In the genomic region with DNA sequence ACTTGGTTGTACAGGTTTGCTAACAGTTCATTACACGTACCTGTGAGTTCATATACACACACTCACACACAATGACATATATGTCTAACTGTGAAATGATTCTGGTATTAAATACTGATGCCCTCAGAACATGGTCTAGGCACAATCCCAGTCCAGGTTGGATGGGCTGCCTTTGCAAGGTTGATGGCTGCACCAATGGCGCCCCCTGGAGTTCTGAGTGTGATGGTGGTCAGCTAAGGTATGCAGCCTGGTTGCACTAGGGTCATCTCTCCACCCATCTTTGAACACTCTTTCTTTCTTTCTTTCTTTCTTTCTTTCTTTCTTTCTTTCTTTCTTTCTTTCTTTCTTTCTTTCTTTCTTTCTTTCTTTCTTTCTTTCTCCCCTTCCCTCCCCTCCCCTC, we compare ENCODE assay signal across 9 mouse cellular contexts.
DNase-seq lines count a peak whose midpoint lies in the region; ATAC-seq and TF ChIP-seq lines count a peak whose summit lies in the region.
"Had no signal": no experiment of that assay in that cellular context is flagged by ENCODE, and none has a peak within 500 bp of the region (broad histone marks: within the 10 kb centered on the region; RNA-seq: fewer than 3 reads in every experiment).

No protein-coding gene starts in this region.

- TF ChIP-seq CTCF in intestine, postnatal 0 days (IDR thresholded peaks at IDR 0.05; ENCODE audit: low read depth): peak; percentile 46
- TF ChIP-seq CTCF in CH12.LX (conservative IDR thresholded peaks at IDR 0.05 in 1 of 2, IDR thresholded peaks at IDR 0.05 in 1 of 2; ENCODE audit: low read depth in 2 of 2, low read length in 2 of 2): peak; percentile 34 to 65; a peak in 2 of 4 replicates

- no peaks in the 10 kb centered on the region for H3K36me3 ChIP-seq in intestine, postnatal 0 days (ENCODE audit: control insufficient read depth, insufficient read depth)
- H3K36me3 ChIP-seq in intestine, embryonic 16.5 days (ENCODE audit: control insufficient read depth, insufficient read depth, low read length): no peaks in the 10 kb centered on the region
- peaks cover 0 to 32% of the 10 kb centered on the region in 2 experiments for H3K36me3 ChIP-seq in CH12.LX (replicated peaks in 1 of 2; ENCODE audit: control insufficient read depth in 1 of 2, insufficient read depth in 1 of 2, low read length in 1 of 2)
- H3K36me3 ChIP-seq: lung, embryonic 15.5 days had no signal

- no peak for TF ChIP-seq EP300 in CH12.LX (IDR thresholded peaks at IDR 0.05; ENCODE audit: low read length)

- WGBS in intestine, postnatal 0 days: 35% methylated on average over 2 of the region's 2 CpGs
- WGBS in intestine, embryonic 16.5 days: 29% methylated on average over 2 of the region's 2 CpGs

- peak; percentile 65 for TF ChIP-seq RAD21 in CH12.LX (IDR thresholded peaks at IDR 0.05; ENCODE audit: low read depth, low read length)

- in situ Hi-C loops in CH12.LX (cut with MboI; ENCODE audit: low pct_ligation_motif_present, low pct_unique_long_range_greater_than_20kb, low sequenced_read_pairs): loop anchor here (25.0 kb wide), 1 partner anchor 372 kb away; no protein-coding TSS in a partner anchor

- no peaks in the 10 kb centered on the region for H3K4me1 ChIP-seq in intestine, postnatal 0 days (replicated peaks; ENCODE audit: control insufficient read depth, insufficient read depth, low read length)
- H3K4me1 ChIP-seq in intestine, embryonic 16.5 days (ENCODE audit: control insufficient read depth, insufficient read depth, low read length): no peaks in the 10 kb centered on the region
- peaks cover 0 to 17% of the 10 kb centered on the region in 2 experiments; a peak in 1 of 4 replicates for H3K4me1 ChIP-seq in CH12.LX (ENCODE audit: control insufficient read depth in 1 of 2, insufficient read depth in 2 of 2)
- H3K4me1 ChIP-seq: lung, embryonic 15.5 days had no signal

- no peak for TF ChIP-seq POLR2A in CH12.LX (IDR thresholded peaks at IDR 0.05; ENCODE audit: low read depth, low read length)

- DNase-seq in 3T3-L1 (ENCODE audit: low read depth, low spot score) (peak; percentile 23), CH12.LX (ENCODE audit: extremely low read depth) (peak; percentile 40)
- DNase-seq in embryo, embryonic 11 days: peak; percentile 43
- no peak for DNase-seq in gastrocnemius, postnatal 4 days (ENCODE audit: low spot score in 2 of 2)
- DNase-seq: cerebellum, postnatal 25 days had no signal

- no peaks in the 10 kb centered on the region for H3K9me3 ChIP-seq in intestine, postnatal 0 days (ENCODE audit: control insufficient read depth)
- H3K9me3 ChIP-seq in intestine, embryonic 16.5 days (ENCODE audit: control insufficient read depth, low read length): no peaks in the 10 kb centered on the region
- no peaks in the 10 kb centered on the region for H3K9me3 ChIP-seq in CH12.LX (replicated peaks; ENCODE audit: low read length)
- H3K9me3 ChIP-seq: lung, embryonic 15.5 days had no signal

- H3K9ac ChIP-seq in intestine, postnatal 0 days (ENCODE audit: low read depth, low read length): no peak overlapping the region
- H3K9ac ChIP-seq in intestine, embryonic 16.5 days (ENCODE audit: low read depth, low read length): no peak overlapping the region
- H3K9ac ChIP-seq in CH12.LX (ENCODE audit: insufficient read depth, low read depth): no peak overlapping the region
- H3K9ac ChIP-seq: lung, embryonic 15.5 days had no signal

- no peak for ATAC-seq in intestine, postnatal 0 days
- ATAC-seq in intestine, embryonic 16.5 days: no peak
- ATAC-seq in monocyte, adult 5-6 weeks (replicated peaks; ENCODE audit: insufficient number of reproducible peaks, low FRiP score, low TSS enrichment, poor library complexity, severe bottlenecking): no peak

- no peak overlapping the region for H3K4me2 ChIP-seq in intestine, postnatal 0 days (replicated peaks; ENCODE audit: low read depth)
- H3K4me2 ChIP-seq in intestine, embryonic 16.5 days (ENCODE audit: low read depth, low read length): no peak overlapping the region
- no peak overlapping the region for H3K4me2 ChIP-seq in CH12.LX (ENCODE audit: insufficient read depth, low read depth, poor library complexity, severe bottlenecking)
- H3K4me2 ChIP-seq: lung, embryonic 15.5 days had no signal

- H3K4me3 ChIP-seq in intestine, postnatal 0 days (ENCODE audit: low read depth, low read length): no peak overlapping the region
- no peak overlapping the region for H3K4me3 ChIP-seq in intestine, embryonic 16.5 days (ENCODE audit: low read length)
- no peak overlapping the region for H3K4me3 ChIP-seq in CH12.LX (replicated peaks in 1 of 3; ENCODE audit: low read depth in 2 of 3, low read length in 2 of 3, poor library complexity in 1 of 3)
- H3K4me3 ChIP-seq: lung, embryonic 15.5 days had no signal

- no peaks in the 10 kb centered on the region for H3K79me2 ChIP-seq in CH12.LX (replicated peaks; ENCODE audit: control insufficient read depth, extremely low read depth, insufficient read depth, poor library complexity, severe bottlenecking)

- no peak overlapping the region for H3K27ac ChIP-seq in intestine, postnatal 0 days (ENCODE audit: low read depth, low read length)
- no peak overlapping the region for H3K27ac ChIP-seq in intestine, embryonic 16.5 days (ENCODE audit: low read length)
- H3K27ac ChIP-seq in CH12.LX (ENCODE audit: insufficient read depth, low read depth): no peak overlapping the region
- H3K27ac ChIP-seq: lung, embryonic 15.5 days had no signal

- dilution Hi-C loops in CH12.LX (cut with MboI; ENCODE audit: extremely low pct_ligation_motif_present, extremely low pct_unique_long_range_greater_than_20kb, low sequenced_read_pairs): no loop called here

- H3K27me3 ChIP-seq in intestine, postnatal 0 days (replicated peaks; ENCODE audit: control insufficient read depth, insufficient read depth, low read length): no peaks in the 10 kb centered on the region
- H3K27me3 ChIP-seq in intestine, embryonic 16.5 days (replicated peaks; ENCODE audit: control insufficient read depth, insufficient read depth, low read length): no peaks in the 10 kb centered on the region
- H3K27me3 ChIP-seq in CH12.LX (replicated peaks): no peaks in the 10 kb centered on the region
- H3K27me3 ChIP-seq: lung, embryonic 15.5 days had no signal

TF ChIP-seq in CH12.LX, 34 proteins besides CTCF, POLR2A, EP300 and RAD21:
- TF ChIP-seq SMC3 (IDR thresholded peaks at IDR 0.05; ENCODE audit: low read depth, low read length) (peak; percentile 62), SIN3A (IDR thresholded peaks at IDR 0.05; ENCODE audit: low read length) (no peak)

Comparison
In these comparisons a context has a peak if more than half of its experiments do, and no peak if none do; other contexts are left out.
1. DNase-seq: peak in 3T3-L1 (single experiment), CH12.LX (single experiment) and embryo, embryonic 11 days (single experiment); none in gastrocnemius, postnatal 4 days (0 of 2).